Mouse (Mus musculus) forebrain, embryonic 11.5 days (tissue): ENCODE results near the gene Rgs12. TPM values are rescaled to one million over a fixed set of nuclear protein-coding genes. Genes with fewer than 3 reads are reported as not detected.

Experiments
- ATAC-seq: fragments of 200-750 bp; cut with Nextera tagmentation; replicated peaks from 2 replicates; pipeline ENCODE4 v1.8.0; 2017; ENCODE audit warnings: moderate TSS enrichment; ENCODE audit not compliant: low FRiP score
- DNase-seq: peaks from one replicate; pipeline ENCODE4 v3.0.0-alpha.2; 2017; ENCODE audit warnings: low spot score
- H3K27ac ChIP-seq: fragments of 300-500 bp; sonication (generic); 2 replicates; pipeline ENCODE4 v1.5.1; 2014; ENCODE audit warnings: low read depth, low read length
- H3K27me3 ChIP-seq: fragments of 300-500 bp; sonication (generic); 2 replicates; pipeline ENCODE4 v1.6.1; 2014; ENCODE audit warnings: mild to moderate bottlenecking, low read length, mixed read lengths; ENCODE audit not compliant: control insufficient read depth, insufficient read depth
- H3K36me3 ChIP-seq: fragments of 300-500 bp; sonication (generic); 2 replicates; pipeline ENCODE4 v1.6.1; 2014; ENCODE audit warnings: mild to moderate bottlenecking, low read length, moderate library complexity, mixed read lengths; ENCODE audit not compliant: control insufficient read depth, insufficient read depth
- H3K4me1 ChIP-seq: fragments of 300-500 bp; sonication (generic); replicated peaks from 2 replicates; pipeline ENCODE4 v1.6.1; 2014; ENCODE audit warnings: low read length, mixed read lengths; ENCODE audit not compliant: control insufficient read depth, insufficient read depth
- H3K4me2 ChIP-seq: fragments of 300-500 bp; sonication (generic); 2 replicates; pipeline ENCODE4 v1.6.1; 2014; ENCODE audit warnings: low read depth, mild to moderate bottlenecking, low read length, moderate library complexity, mixed read lengths; ENCODE audit not compliant: severe bottlenecking
- H3K4me3 ChIP-seq: fragments of 300-500 bp; sonication (generic); 2 replicates; pipeline ENCODE4 v1.5.1; 2014; ENCODE audit warnings: low read depth, low read length
- H3K9ac ChIP-seq: fragments of 300-500 bp; sonication (generic); 2 replicates; pipeline ENCODE4 v1.6.1; 2014; ENCODE audit warnings: low read length
- H3K9me3 ChIP-seq: fragments of 300-500 bp; sonication (generic); 2 replicates; pipeline ENCODE4 v1.6.1; 2016; ENCODE audit warnings: low read length, mixed read lengths; ENCODE audit not compliant: control insufficient read depth
- WGBS: fragments of 180-500 bp; shearing (Covaris S2); extraction: QIAGEN DNeasy Blood & Tissue Kit; methylation state at CpG from one replicate; pipeline ENCODE4 v1.1.7; 2014; 5-methylcytosine and 5-hydroxymethylcytosine counted together
- polyA plus RNA-seq: library from polyadenylated mRNA; unstranded; fragments of >200 nt; fragmentation: Nextera tagmentation; extraction: Ambion mirVana; gene quantifications from 2 replicates; pipeline ENCODE4 v1.2.1, GENCODE M21; 2014

Rgs12 gene
- polyA plus RNA-seq, 1 experiment from 2014 or later: 55.9 TPM

- H3K27me3 ChIP-seq: no peaks in the 10 kb centered on the region
- ATAC-seq: no peak
- WGBS: 87% methylated on average over 7 of the region's 7 CpGs
These were observed 24.7 kb upstream of the Rgs12 start for GRCm38 (mm10) chr5:34924519-34924918.

DNA sequence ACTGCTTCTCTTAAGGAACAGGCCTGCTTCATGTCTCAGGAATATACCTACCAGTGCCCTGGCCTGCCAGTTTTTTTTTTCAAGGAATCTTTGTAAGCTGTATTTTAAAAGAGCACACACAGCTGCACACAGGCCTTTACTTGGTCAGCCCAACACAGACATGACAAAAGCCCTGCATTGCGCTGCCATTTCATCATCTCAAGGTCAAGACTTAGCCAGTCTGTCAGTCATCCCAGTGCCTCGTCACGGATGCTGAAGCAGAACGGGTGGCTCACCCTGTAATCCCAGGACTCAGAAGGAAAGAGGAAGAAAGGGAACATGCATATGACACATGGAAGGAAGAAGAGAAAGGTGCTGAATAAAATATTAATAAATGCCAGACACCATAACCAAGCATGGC is 21.6 kb upstream of the Rgs12 start:
- H3K4me3 ChIP-seq: no peak overlapping the region
- H3K36me3 ChIP-seq: no peaks in the 10 kb centered on the region
- H3K9ac ChIP-seq: no peak overlapping the region
- H3K27ac ChIP-seq: no peak overlapping the region
- H3K9me3 ChIP-seq: no peaks in the 10 kb centered on the region
- no peak overlapping the region for H3K4me2 ChIP-seq
- no peaks in the 10 kb centered on the region for H3K27me3 ChIP-seq
- no peak for DNase-seq
- 93% methylated on average over 4 of the region's 4 CpGs for WGBS
- no peaks in the 10 kb centered on the region for H3K4me1 ChIP-seq
- ATAC-seq: no peak

More at GRCm38 (mm10) chr5:34924519-34924918, 24.7 kb upstream of the Rgs12 start:
- H3K27ac ChIP-seq: no peak overlapping the region
- no peak for DNase-seq
- H3K36me3 ChIP-seq: no peaks in the 10 kb centered on the region
- no peak overlapping the region for H3K9ac ChIP-seq
- H3K4me1 ChIP-seq: no peaks in the 10 kb centered on the region
- no peak overlapping the region for H3K4me3 ChIP-seq
- H3K9me3 ChIP-seq: no peaks in the 10 kb centered on the region
- H3K4me2 ChIP-seq: no peak overlapping the region

DNA sequence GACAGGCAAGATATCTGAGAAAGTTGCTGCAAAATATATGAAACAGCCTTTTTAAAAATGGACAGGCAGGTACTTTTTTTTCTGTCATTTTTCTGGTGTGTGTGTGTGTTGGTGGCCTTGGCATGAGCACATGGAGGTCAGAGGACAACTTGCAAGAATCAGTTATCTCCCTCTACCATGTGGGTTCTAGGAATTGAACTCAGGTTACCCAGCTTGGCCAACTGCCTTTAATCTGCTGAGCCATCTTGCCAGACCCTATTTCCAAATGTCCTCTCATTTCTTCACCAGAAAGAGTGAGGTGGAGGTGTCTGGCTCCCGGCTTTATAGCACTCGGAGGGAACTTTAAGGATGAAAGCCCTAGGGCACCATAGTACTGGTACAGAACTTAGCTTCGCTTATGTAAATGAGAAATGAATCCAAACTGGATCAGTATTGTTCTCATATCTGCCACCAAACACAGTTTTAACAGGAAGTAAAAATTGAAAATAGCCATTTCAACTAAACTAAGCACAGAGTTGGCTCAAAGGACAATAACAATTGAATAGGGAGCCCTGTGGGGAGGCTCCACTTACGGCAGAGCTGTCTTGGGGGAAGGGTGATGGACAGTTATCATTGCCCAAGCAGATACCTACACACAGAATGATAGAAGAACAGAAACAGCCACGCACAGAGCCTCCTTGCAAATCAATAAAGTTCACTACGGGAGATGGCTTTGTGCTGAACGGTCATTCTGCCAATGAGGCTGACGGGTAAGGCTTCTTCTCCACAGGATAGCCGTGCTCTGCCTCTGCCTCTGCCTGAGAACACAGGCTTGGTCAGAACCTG is 18.9 kb upstream of the Rgs12 start:
- DNase-seq (no peak), ATAC-seq (no peak)
- Histone ChIP-seq H3K36me3 (no peaks in the 10 kb centered on the region), H3K27ac (no peak overlapping the region), H3K9me3 (no peaks in the 10 kb centered on the region), H3K27me3 (no peaks in the 10 kb centered on the region), H3K4me3 (no peak overlapping the region), H3K4me2 (no peak overlapping the region), H3K4me1 (no peaks in the 10 kb centered on the region), H3K9ac (no peak overlapping the region)
- 82% methylated on average over 9 of the region's 9 CpGs for WGBS

- DNase-seq: no peak
- Histone ChIP-seq H3K4me2 (no peak overlapping the region), H3K4me1 (no peaks in the 10 kb centered on the region), H3K9ac (no peak overlapping the region), H3K9me3 (no peaks in the 10 kb centered on the region), H3K27ac (no peak overlapping the region), H3K4me3 (no peak overlapping the region), H3K36me3 (no peaks in the 10 kb centered on the region), H3K27me3 (no peaks in the 10 kb centered on the region)
- WGBS: 91% methylated on average over 2 of the region's 2 CpGs
- no peak for ATAC-seq
These were observed 18.2 kb upstream of the Rgs12 start for GRCm38 (mm10) chr5:34931091-34931490.

DNA sequence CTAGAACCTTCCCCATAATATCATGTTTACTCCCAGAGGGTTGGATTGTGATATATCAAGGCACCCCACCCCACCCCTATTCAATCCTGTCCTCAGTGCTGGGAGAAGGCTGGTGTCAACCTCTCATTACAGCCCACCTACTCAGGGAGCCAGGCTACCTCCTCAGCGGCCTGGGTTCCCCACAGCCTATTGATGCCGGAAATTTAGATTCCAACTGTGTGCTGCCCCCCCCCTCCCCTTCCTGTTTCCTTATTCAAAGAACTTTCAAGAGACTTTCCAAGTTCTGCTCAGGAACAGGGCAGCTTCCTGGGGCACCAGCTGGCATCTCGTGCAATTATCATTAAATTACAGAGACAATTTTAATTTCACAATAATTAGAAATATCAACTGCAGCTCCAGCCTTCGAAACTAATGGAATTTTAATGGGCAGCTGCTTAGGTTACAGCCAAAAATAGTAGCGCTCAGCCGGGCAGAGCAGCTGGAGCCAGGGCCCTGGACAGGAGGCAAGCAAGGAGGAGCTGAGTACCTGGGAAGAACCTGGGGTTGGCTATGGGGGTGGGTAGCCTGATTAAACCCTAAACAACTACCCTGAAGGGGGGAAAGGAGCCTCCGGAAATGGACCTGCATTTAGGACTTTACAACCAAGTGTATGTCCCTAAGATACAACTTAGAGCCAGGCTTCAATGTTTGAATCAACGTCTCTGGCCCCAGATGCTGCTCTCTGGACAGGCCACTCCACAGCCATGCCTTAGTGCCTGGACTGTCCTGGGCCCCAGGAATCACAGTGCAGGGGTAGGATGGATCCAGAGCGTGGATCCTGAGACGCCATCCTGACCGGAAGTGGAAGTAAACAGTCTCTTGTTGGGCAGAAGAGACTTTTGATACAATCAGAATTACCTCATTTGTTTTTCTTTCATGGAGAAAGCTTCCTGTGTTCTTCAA is 17.5 kb upstream of the Rgs12 start:
- Histone ChIP-seq H3K4me2 (no peak overlapping the region), H3K36me3 (no peaks in the 10 kb centered on the region), H3K27me3 (no peaks in the 10 kb centered on the region), H3K4me3 (no peak overlapping the region), H3K27ac (peak overlapping the region; percentile 32; the same call in 1 of the 2 replicates), H3K4me1 (no peaks in the 10 kb centered on the region), H3K9me3 (no peaks in the 10 kb centered on the region), H3K9ac (no peak overlapping the region)
- 68% methylated on average over 11 of the region's 11 CpGs for WGBS
- DNase-seq: no peak
- no peak for ATAC-seq

- Histone ChIP-seq H3K4me2 (no peak overlapping the region), H3K27ac (no peak overlapping the region), H3K4me1 (no peaks in the 10 kb centered on the region), H3K27me3 (no peaks in the 10 kb centered on the region), H3K9ac (no peak overlapping the region), H3K9me3 (no peaks in the 10 kb centered on the region), H3K4me3 (no peak overlapping the region), H3K36me3 (no peaks in the 10 kb centered on the region)
- no peak for ATAC-seq
- no peak for DNase-seq
- 32% methylated on average over 4 of the region's 4 CpGs for WGBS
These were observed 16.8 kb upstream of the Rgs12 start for GRCm38 (mm10) chr5:34932458-34932806.

DNA sequence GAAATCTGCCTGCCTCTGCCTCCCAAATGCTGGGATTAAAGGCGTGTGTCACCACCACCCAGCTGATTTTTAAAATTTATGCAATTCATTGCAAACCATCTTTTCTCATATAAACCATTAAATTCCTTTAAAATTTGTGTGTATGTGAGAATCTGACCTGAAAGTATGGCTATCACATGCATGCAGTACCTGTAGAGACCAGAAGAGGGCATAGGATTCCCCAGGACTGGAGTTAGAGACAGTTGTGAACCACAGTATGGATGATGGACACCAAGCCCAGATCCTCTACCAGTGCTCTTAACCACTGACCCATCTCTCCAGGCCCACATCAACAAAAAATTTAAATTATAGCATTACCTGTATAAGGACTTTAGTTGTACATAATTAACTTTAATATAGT is 15.8 kb upstream of the Rgs12 start:
- H3K4me1 ChIP-seq: no peaks in the 10 kb centered on the region
- H3K9ac ChIP-seq: no peak overlapping the region
- no peak overlapping the region for H3K4me3 ChIP-seq
- DNase-seq (no peak), ATAC-seq (no peak)
- H3K36me3 ChIP-seq: no peaks in the 10 kb centered on the region
- WGBS: 95% methylated on average over 1 of the region's 1 CpGs
- no peaks in the 10 kb centered on the region for H3K9me3 ChIP-seq
- no peak overlapping the region for H3K4me2 ChIP-seq
- no peak overlapping the region for H3K27ac ChIP-seq
- no peaks in the 10 kb centered on the region for H3K27me3 ChIP-seq

GRCm38 (mm10) chr5:34941710-34942470 is 7.4 kb upstream of the Rgs12 start:
- WGBS: 26% methylated on average over 10 of the region's 10 CpGs

More at GRCm38 (mm10) chr5:34941710-34942470, 7.4 kb upstream of the Rgs12 start:
- no peaks in the 10 kb centered on the region for H3K27me3 ChIP-seq
- DNase-seq: peak; percentile 75
- H3K9ac ChIP-seq: no peak overlapping the region
- H3K4me3 ChIP-seq: no peak overlapping the region
- H3K27ac ChIP-seq: peak overlapping the region; percentile 81
- no peaks in the 10 kb centered on the region for H3K36me3 ChIP-seq
- no peak overlapping the region for H3K4me2 ChIP-seq
- 0 out of 2 replicates have a peak, but pooled peaks cover 2% of the 10 kb centered on the region for H3K4me1 ChIP-seq
- ATAC-seq: peak; percentile 90
- no peaks in the 10 kb centered on the region for H3K9me3 ChIP-seq
